Mouse (Mus musculus) thymus, adult 2 months (tissue): Measurements from ENCODE around the gene B3glct.

Source experiments
- CTCF ChIP-seq: fragments of 200-500 bp; IDR thresholded peaks from 2 replicates; pipeline ENCODE4 v1.5.1; 2012; ENCODE audit warnings: mild to moderate bottlenecking, control low read depth, low read length, moderate library complexity, borderline replicate concordance; ENCODE audit not compliant: control insufficient read depth, poor library complexity, insufficient read depth; ENCODE audit errors: extremely low read depth
- POLR2A ChIP-seq: fragments of 200-500 bp; IDR thresholded peaks from 2 replicates; pipeline ENCODE4 v1.6.1; 2012; ENCODE audit warnings: mild to moderate bottlenecking, low read length, control low read depth, moderate library complexity; ENCODE audit not compliant: control insufficient read depth, poor library complexity, insufficient read depth; ENCODE audit errors: extremely low read depth

GRCm38 (mm10) chr5:149731776-149732175 lies 53.7 kb downstream of the B3glct start:
- TF ChIP-seq CTCF (no peak), POLR2A (no peak)
